Mouse (Mus musculus): ENCODE measurements around the gene Wfdc2.

The Wfdc2 gene

GRCm38 (mm10) chr2:164562391-164563188 lies at the start of gene Wfdc2:
TSS of gene Wfdc2 (plus strand) at chr2:164562413.
- no peak for DNase-seq (ENCODE audit: low read depth, low spot score)

GRCm38 (mm10) chr2:164513389-164513788 lies 48.8 kb upstream of the Wfdc2 start:
- no peak for DNase-seq (ENCODE audit: low read depth, low spot score)

GRCm38 (mm10) chr2:164514916-164515315 lies 47.3 kb upstream of the Wfdc2 start:
- DNase-seq (ENCODE audit: low read depth, low spot score) = no peak

DNA sequence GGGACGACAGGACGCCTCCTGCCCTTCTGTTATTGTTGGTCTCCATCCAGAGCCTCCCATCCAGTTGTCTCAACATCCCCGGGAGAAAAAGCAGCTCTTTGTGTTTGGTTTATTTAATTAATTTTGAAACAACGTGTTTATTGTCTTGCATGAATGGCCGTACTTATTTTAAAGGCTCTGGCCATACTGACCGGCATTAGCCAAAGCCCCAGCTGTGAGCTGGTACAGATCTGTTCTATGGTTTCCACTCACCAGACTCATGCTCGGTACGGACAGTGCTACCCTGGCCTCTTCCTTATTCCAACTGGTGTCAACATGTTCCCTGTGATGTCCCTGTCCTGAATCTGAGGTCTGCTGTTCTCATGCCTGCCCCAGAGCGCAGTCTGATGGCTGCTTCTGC lies 46.3 kb upstream of the Wfdc2 start:
- DNase-seq (ENCODE audit: low read depth, low spot score) = no peak

- DNase-seq (ENCODE audit: low read depth, low spot score) = no peak
Observed at GRCm38 (mm10) chr2:164516592-164516991, 45.6 kb upstream of the Wfdc2 start.

- peak; percentile 21 for DNase-seq (ENCODE audit: low read depth, low spot score)
Observed at GRCm38 (mm10) chr2:164517485-164518221, 44.6 kb upstream of the Wfdc2 start.

DNA sequence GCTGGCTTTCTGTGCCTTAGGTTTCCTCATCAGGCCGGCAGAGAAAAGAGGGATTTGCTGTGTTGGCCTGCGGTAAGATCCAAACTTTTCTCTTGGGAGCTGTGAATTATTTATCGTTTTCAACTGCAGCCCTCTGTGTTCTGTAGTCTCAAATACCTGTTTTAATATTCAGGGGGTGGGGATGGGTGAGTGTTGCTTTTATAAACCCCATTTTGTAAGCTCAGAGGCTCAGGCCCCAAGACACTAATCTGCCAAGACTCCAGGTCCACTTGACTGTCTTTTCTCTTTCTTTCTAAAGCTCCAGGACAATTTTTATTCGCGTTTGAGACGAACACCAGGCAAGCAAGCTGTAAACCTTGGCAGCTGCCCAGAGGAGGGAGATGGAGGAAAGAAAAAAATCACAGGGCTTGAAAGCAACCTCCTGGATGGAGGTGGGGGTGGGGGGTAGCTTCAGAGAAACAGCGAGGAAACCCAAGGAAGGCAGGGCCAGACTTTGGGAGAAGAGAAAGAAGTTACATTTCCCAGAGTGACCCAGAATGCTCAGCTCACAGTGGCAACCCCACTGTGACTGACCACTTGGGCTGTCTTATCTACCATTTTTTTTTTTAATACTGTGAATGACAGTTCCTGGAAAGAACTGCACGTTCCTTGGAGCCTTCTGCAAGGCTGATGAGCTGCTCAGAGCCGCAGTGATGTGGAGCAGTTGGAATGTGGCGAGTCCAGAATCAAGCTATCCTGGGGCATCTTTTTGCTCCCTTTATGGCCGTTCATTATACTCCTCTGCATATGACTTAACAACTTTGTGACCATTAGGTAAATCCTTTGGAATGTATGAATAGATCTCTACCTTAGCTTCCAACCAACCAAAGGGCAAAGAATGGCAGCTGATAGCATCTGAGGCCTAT lies 43.7 kb upstream of the Wfdc2 start:
- DNase-seq (ENCODE audit: low read depth, low spot score) = no peak

DNA sequence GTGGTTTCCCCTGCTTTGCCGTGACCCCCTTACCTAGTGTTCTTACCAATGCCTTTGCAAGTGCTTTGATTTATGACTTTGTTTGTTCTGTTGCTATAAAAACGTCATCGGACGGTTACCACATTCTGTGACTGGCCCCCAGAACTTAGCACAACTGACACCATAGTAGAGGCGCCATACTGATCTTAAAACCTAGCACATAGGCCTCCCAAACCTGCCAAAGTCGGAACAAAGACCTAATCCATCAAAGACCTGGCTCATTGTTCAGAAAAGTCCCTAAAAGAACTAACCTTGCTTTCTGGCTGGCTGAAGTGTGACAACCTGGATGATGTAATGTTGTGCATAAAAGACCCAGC lies 43.1 kb upstream of the Wfdc2 start:
- no peak for DNase-seq (ENCODE audit: low read depth, low spot score)

GRCm38 (mm10) chr2:164520782-164521181 lies 41.4 kb upstream of the Wfdc2 start:
- no peak for DNase-seq (ENCODE audit: low read depth, low spot score)

- DNase-seq (ENCODE audit: low read depth, low spot score) = no peak
Observed at GRCm38 (mm10) chr2:164521841-164522240, 40.4 kb upstream of the Wfdc2 start.

- no peak for DNase-seq (ENCODE audit: low read depth, low spot score)
Observed at GRCm38 (mm10) chr2:164522280-164522679, 39.9 kb upstream of the Wfdc2 start.

- no peak for DNase-seq (ENCODE audit: low read depth, low spot score)
Observed at GRCm38 (mm10) chr2:164523301-164523773, 38.9 kb upstream of the Wfdc2 start.

DNA sequence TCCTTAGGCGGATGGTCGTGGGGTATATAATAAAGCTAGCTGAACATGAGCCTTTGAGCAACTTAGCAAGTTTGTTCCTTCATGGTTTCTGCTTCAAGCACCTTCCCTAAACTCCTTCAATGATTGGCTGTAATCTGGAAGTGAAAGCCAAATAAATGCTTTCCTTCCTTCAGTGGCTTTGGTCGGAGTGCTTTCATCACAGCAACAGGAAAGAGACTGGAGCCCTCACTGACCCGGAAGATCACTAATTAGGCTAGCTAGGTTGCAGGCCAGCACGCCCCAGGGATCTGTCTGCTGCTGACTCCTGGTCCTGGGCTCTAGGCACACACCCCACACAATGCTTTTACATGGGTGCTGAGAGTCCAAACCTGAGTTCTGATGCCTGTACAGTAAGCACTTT lies 33.7 kb upstream of the Wfdc2 start:
- no peak for DNase-seq (ENCODE audit: low read depth, low spot score)

GRCm38 (mm10) chr2:164531169-164531568 lies 31.0 kb upstream of the Wfdc2 start:
- peak; percentile 30 for DNase-seq (ENCODE audit: low read depth, low spot score)

DNA sequence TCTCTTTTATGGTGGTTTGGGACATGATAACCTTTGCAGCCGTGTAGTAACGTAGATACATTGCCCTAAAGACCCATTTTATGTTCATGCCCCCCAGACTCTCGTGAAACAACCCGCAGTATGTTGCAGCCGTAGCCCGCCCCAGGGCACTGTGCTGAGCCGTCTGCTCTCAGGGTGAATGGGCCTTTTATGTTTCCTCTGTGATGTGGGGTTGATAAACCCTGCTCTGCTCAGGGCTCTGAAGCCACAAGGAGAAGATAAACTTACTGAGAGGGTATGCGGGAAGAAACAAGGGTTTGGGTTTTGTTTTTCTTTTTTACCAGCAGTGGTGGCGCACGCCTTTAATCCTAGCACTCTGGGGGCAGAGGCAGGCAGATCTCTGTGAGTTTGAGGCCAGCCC lies 27.9 kb upstream of the Wfdc2 start:
- DNase-seq (ENCODE audit: low read depth, low spot score) = no peak

- no peak for DNase-seq (ENCODE audit: low read depth, low spot score)
Observed at GRCm38 (mm10) chr2:164537003-164537402, 25.2 kb upstream of the Wfdc2 start.

DNA sequence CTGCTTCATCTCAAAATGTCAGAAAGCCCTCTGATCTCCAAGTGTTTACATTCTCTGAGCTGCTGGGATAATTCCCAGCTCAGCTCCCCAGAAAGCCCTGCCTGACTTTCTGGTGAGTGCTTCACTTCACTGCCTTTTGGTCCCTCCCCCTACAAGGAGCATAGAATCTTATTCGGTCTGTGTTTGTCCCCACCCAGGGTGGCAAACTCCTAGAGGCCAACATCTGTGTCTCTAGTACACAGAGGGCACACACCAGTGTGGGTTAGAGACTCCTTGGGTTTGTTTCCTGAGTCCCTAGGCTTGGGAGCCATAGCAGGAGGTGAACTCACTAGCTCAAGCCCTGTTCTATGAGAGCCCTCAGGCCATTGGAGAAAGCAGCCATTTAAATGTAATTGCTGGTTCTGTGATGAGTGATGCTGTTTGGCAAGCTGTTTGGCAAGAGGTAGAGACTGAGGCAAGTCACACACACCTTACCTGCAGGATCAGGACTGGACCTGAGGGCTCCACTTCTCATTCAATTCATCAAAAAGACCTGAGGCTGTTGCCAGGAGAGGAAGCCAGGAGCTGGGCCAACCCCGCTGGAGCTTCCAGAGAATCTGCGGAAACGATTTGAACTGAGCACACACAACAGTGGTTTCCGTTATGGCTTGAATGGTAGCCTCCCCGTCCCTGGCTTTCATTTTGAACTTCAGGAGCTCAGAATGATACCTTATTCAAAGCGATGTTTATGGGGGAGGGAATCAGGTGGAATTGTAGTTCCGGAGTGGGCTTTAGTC lies 21.4 kb upstream of the Wfdc2 start:
- DNase-seq (ENCODE audit: low read depth, low spot score) = no peak

GRCm38 (mm10) chr2:164542132-164542531 lies 20.1 kb upstream of the Wfdc2 start:
- DNase-seq (ENCODE audit: low read depth, low spot score) = no peak

- no peak for DNase-seq (ENCODE audit: low read depth, low spot score)
Observed at GRCm38 (mm10) chr2:164542598-164542997, 19.6 kb upstream of the Wfdc2 start.

DNA sequence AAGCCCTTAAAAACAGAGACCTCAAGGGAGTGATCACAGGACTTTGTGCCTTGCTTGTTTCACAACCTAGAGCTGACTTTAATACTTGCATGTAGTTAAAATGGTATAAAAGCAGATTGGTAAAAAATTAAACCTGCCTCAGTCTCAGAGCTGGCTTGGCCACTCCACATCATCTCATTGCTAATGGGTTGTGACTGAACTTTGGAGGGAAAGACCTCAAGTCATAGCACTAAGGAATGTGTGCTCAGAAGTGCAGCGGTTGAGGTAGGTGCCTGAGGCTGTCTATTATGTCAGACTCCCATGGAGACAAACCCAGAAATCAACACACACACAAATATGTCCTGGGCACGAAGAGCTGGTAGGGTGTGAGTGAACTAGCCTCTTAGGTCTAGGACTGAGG lies 18.5 kb upstream of the Wfdc2 start:
- DNase-seq (ENCODE audit: low read depth, low spot score) = no peak

DNA sequence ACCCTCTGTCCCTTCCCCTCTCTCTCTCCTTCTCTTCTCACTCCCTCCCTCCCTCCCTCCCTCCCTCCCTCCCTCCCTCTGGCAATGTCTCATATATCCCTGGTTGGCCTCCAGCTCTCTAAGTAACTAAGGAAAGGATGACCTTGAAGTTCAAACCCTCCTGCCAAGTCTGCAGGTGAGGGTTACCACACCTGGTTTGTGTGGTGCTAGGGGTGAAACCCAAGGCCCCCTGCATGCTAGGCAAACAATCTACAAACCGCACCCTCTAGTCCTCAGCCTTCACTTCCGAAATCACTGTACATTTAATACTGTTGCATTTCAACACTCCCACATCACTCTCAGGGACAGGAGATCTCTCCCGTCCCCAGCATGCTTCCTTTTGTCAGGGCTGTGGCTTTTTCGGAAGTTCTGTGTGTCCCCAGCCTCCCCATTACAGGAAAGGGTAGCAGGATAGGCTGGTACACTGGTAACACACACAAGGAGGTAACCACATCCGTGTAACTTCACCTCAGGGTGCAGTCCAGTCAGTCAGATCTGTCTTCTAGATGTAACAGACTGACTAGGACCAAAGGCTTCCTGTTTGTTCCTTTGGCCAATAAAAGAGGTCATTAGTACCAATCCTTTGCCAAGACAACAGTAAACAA lies 17.6 kb upstream of the Wfdc2 start:
- DNase-seq (ENCODE audit: low read depth, low spot score) = no peak

All from c-Kit-negative CD71-positive TER-119-positive erythroid progenitor cells, embryonic 14.5 days (primary cell).